Mouse (Mus musculus) erythroblast, embryonic 14.5 days (primary cell): ENCODE results near the gene Kif17.

Experiments
- GATA1 ChIP-seq: IDR thresholded peaks from 2 replicates; pipeline ENCODE4 v1.6.1; 2012; ENCODE audit warnings: low read length, inconsistent platforms, mixed read lengths
- TAL1 ChIP-seq: IDR thresholded peaks from 3 replicates; pipeline ENCODE4 v1.6.1; 2012; ENCODE audit warnings: low read length, inconsistent platforms, mixed read lengths

DNA sequence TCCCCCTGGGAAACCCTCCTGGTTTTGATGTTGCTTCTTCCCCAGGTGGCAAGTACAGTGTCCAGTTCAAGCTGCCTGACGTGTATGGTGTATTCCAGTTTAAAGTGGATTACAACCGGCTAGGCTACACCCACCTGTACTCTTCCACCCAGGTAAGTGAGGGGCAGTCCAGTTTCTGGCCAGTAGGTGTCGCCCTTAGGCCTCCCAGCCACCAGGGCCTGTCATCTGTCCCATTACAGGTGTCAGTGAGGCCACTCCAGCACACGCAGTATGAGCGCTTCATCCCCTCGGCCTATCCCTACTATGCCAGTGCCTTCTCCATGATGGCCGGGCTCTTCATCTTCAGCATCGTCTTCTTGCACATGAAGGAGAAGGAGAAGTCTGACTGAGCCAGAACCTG is 61.4 kb downstream of the Kif17 start:
- TF ChIP-seq GATA1 (no peak), TAL1 (no peak)
